Mouse (Mus musculus): ENCODE measurements at regions not wholly inside any gene's neighbourhood (a gene's known extent, or its start where the extent isn't known, plus 50 kb on each side); places are given as distances from the start of the nearest gene placed in this dataset.
"Not testable (repeated sequence)": the region's sequence is repeated elsewhere in the genome, so short reads cannot be mapped to it uniquely, and the experiment has no call there.

GRCm38 (mm10) chr10:96285407-96286093, 149.1 kb downstream of the Gm5426 start:
- H3K9me3 ChIP-seq, result no peaks in the 10 kb centered on the region
- no peak for ATAC-seq (ENCODE audit: insufficient number of reproducible peaks, insufficient read depth, low FRiP score, low TSS enrichment)
- no peak overlapping the region for H3K4me3 ChIP-seq

DNA sequence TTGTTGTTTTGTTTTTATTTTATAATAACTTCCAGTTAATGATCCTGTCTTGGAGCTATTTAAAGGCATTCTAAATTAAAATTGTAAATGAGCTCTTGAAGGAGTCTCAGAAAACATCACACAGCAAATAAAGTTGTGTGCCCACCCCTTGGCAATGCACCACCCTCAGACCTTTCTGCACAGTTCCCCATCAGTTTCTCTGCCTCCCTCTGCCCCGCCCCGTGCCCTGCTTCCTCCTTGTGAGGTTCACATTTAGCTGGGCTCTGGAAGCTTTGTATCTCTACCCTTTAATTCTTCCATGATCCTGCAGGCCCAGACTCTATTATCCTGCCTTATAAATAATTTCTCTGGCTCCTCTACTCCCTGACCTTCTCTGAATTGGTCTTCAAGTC, 149.7 kb downstream of the Gm5426 start:
- Histone ChIP-seq H3K9me3 (no peaks in the 10 kb centered on the region), H3K27me3 (no peaks in the 10 kb centered on the region), H3K4me3 (no peak overlapping the region), H3K36me3 (no peaks in the 10 kb centered on the region), H3K4me1 (no peaks in the 10 kb centered on the region), H3K9ac (no peak overlapping the region), H3K4me2 (replicated peaks) (no peak overlapping the region), H3K27ac (no peak overlapping the region)
- no peak for ATAC-seq (ENCODE audit: insufficient number of reproducible peaks, insufficient read depth, low FRiP score, low TSS enrichment)
- WGBS, result 71% methylated on average over 2 of the region's 2 CpGs

More at GRCm38 (mm10) chr10:96285407-96286093, 149.1 kb downstream of the Gm5426 start:
- Histone ChIP-seq H3K36me3 (no peaks in the 10 kb centered on the region), H3K4me2 (replicated peaks) (no peak overlapping the region), H3K9ac (no peak overlapping the region), H3K4me1 (no peaks in the 10 kb centered on the region), H3K27me3 (no peaks in the 10 kb centered on the region), H3K27ac (no peak overlapping the region)
- WGBS, result 76% methylated on average over 10 of the region's 10 CpGs

DNA sequence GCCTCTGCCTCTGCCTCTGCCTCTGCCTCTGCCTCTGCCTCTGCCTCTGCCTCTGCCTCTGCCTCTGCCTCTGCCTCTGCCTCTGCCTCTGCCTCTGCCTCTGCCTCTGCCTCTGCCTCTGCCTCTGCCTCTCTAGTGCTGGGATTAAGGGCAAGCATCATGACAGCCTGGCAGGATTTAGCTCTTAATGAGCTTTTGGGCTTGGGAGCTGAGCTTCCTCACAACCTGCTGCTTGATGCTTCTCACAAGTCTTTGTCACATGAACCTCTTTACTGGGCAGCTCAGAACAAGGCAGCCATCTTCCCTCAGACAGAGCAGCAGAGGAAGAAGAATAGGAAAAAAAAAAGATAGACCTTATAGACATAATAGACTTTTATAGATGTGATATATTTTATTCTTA, 152.6 kb downstream of the Gm5426 start:
- H3K9ac ChIP-seq; H3K9me3 ChIP-seq; H3K4me1 ChIP-seq; H3K27me3 ChIP-seq; H3K4me2 ChIP-seq (replicated peaks); H3K36me3 ChIP-seq; H3K4me3 ChIP-seq; H3K27ac ChIP-seq; ATAC-seq (ENCODE audit: insufficient number of reproducible peaks, insufficient read depth, low FRiP score, low TSS enrichment): not testable (repeated sequence)

DNA sequence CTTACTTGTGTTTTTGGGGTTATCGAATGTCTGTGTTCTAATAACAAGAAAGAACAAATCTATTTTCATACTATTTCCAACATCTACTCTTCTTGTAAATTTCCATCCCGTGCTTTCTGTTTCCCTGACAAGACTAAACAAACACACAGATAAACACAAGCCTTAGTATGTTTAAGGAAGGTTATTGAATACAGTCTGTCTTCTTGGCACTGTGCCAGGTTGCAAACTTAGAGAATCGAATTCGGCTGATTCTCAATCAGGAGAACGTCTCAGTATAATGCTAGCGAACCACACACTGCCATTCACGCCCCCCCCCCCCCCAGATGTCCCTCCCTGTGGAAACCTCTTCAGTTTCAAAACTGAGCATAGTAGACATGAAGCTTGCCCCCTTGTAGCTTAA, 157.2 kb downstream of the Gm5426 start:
- Histone ChIP-seq H3K36me3 (no peaks in the 10 kb centered on the region), H3K27ac (no peak overlapping the region), H3K4me1 (peaks cover 9% of the 10 kb centered on the region; the same call in 1 of the 2 replicates), H3K9me3 (no peaks in the 10 kb centered on the region), H3K27me3 (no peaks in the 10 kb centered on the region), H3K4me3 (no peak overlapping the region), H3K4me2 (replicated peaks) (no peak overlapping the region), H3K9ac (no peak overlapping the region)
- 48% methylated on average over 7 of the region's 7 CpGs for WGBS
- ATAC-seq (ENCODE audit: insufficient number of reproducible peaks, insufficient read depth, low FRiP score, low TSS enrichment), result no peak

DNA sequence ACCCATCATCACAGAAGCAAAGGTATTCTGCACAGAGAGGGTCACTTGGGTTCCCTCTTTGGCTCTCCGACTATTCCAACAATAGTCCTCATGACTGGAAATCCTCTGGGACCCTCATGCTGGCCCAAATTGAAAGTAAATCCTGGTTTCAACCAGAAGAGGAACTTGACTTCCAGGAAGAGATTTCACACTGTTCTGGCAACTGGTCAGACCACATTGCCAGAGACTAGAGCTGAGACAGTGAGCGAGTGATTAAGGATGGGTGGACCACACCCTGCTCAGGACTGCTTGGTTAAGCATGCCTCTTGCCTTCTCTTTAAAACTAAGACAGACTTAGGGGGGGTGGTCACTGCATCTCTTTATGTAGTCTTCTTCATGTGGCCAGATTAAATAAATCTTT, 158.3 kb downstream of the Gm5426 start:
- no peak overlapping the region for H3K4me3 ChIP-seq
- no peaks in the 10 kb centered on the region for H3K9me3 ChIP-seq
- H3K27ac ChIP-seq, result peak overlapping the region; percentile 57; the same call in 1 of the 2 replicates
- H3K4me1 ChIP-seq, result peaks cover 9% of the 10 kb centered on the region; the same call in 1 of the 2 replicates
- H3K9ac ChIP-seq, result no peak overlapping the region
- no peaks in the 10 kb centered on the region for H3K27me3 ChIP-seq
- WGBS, result 81% methylated on average over 2 of the region's 2 CpGs
- no peak for ATAC-seq (ENCODE audit: insufficient number of reproducible peaks, insufficient read depth, low FRiP score, low TSS enrichment)
- no peaks in the 10 kb centered on the region for H3K36me3 ChIP-seq
- no peak overlapping the region for H3K4me2 ChIP-seq (replicated peaks)

- no peaks in the 10 kb centered on the region for H3K36me3 ChIP-seq
- no peak overlapping the region for H3K9ac ChIP-seq
- 86% methylated on average over 4 of the region's 4 CpGs for WGBS
Observed at GRCm38 (mm10) chr10:96297658-96298057, 161.3 kb downstream of the Gm5426 start.

GRCm38 (mm10) chr10:96298566-96298965, 162.2 kb downstream of the Gm5426 start:
- whole genome bisulfite sequencing, result 79% methylated on average over 5 of the region's 5 CpGs
- no peak for ATAC-seq (ENCODE audit: insufficient number of reproducible peaks, insufficient read depth, low FRiP score, low TSS enrichment)
- no peak overlapping the region for H3K27ac ChIP-seq
- H3K9me3 ChIP-seq, result no peaks in the 10 kb centered on the region
- H3K4me2 ChIP-seq (replicated peaks), result no peak overlapping the region
- no peaks in the 10 kb centered on the region for H3K27me3 ChIP-seq
- H3K4me3 ChIP-seq, result no peak overlapping the region
- peaks cover 9% of the 10 kb centered on the region; the same call in 1 of the 2 replicates for H3K4me1 ChIP-seq
- H3K36me3 ChIP-seq, result no peaks in the 10 kb centered on the region
- H3K9ac ChIP-seq, result no peak overlapping the region

More at GRCm38 (mm10) chr10:96297658-96298057, 161.3 kb downstream of the Gm5426 start:
- no peak overlapping the region for H3K4me3 ChIP-seq
- H3K27me3 ChIP-seq, result no peaks in the 10 kb centered on the region
- H3K4me2 ChIP-seq (replicated peaks), result no peak overlapping the region
- peaks cover 9% of the 10 kb centered on the region; the same call in 1 of the 2 replicates for H3K4me1 ChIP-seq
- H3K27ac ChIP-seq, result no peak overlapping the region
- ATAC-seq (ENCODE audit: insufficient number of reproducible peaks, insufficient read depth, low FRiP score, low TSS enrichment), result no peak
- H3K9me3 ChIP-seq, result no peaks in the 10 kb centered on the region

DNA sequence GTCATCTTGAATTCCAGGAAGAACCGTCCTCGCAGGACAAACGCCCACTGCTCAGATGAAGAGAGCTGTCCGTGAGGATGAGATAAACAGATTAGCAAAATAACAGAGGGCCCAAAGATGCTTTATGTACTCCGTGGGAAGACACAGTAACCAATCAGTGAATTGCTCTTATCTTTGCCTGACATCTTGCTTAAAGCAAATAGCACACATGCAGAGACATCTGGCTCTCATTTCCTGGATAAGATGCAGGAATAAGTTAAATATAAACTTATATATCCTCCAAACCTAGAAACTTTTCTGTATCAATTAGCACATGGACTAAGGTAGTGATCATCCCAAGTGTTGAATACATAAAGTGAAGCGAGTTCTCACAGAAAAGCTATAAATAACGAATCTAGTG, 169.3 kb downstream of the Gm5426 start:
- Histone ChIP-seq H3K4me1 (peaks cover 4% of the 10 kb centered on the region), H3K9me3 (no peaks in the 10 kb centered on the region), H3K27ac (peak overlapping the region; percentile 26; the same call in 1 of the 2 replicates), H3K27me3 (no peaks in the 10 kb centered on the region), H3K4me3 (no peak overlapping the region), H3K36me3 (no peaks in the 10 kb centered on the region), H3K4me2 (replicated peaks) (no peak overlapping the region), H3K9ac (no peak overlapping the region)
- WGBS, result 50% methylated on average over 7 of the region's 7 CpGs
- ATAC-seq (ENCODE audit: insufficient number of reproducible peaks, insufficient read depth, low FRiP score, low TSS enrichment), result no peak

DNA sequence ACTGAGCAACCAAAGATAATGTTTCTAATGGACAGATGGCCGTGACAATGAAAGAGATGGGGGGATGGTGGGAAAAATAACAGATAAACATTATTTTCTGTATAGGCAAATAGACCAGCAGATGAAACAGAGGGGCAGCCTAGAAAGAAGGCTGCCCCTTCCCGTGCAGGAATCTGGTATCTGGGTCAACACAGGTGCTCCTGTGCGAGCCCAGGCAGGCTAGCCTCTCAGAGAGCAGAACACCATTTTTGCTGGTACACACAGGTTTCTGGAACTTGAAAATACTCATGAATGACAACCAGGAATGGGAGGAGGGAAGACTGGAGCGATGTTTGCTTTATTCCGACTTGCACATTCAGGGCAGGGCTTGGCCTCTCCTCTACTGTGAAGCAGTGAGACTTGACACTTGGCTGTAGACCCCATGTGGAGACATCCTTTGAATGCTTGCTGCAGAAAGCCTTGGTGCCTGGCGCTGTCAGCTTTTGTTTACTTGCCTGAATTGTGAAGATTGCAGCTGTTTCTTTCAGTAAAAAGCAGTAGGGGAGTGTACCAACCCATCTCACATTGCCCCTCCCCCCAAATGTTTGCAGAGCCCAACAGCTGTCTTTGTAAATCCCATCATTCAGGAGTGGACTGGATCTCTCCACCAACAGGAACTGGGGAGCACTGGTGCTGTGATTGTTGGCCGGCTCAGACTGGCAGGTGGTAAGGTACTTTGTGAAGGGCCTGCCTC, 172.5 kb downstream of the Gm5426 start:
- Histone ChIP-seq H3K4me2 (replicated peaks) (no peak overlapping the region), H3K27ac (peak overlapping the region; percentile 37; the same call in 1 of the 2 replicates), H3K9me3 (peaks cover 5% of the 10 kb centered on the region), H3K4me3 (no peak overlapping the region), H3K9ac (no peak overlapping the region), H3K4me1 (peaks cover 4% of the 10 kb centered on the region), H3K27me3 (no peaks in the 10 kb centered on the region), H3K36me3 (no peaks in the 10 kb centered on the region)
- WGBS, result 24% methylated on average over 7 of the region's 7 CpGs
- ATAC-seq (ENCODE audit: insufficient number of reproducible peaks, insufficient read depth, low FRiP score, low TSS enrichment), result peak; percentile 75

GRCm38 (mm10) chr10:96309766-96310165, 173.4 kb downstream of the Gm5426 start:
- no peak for ATAC-seq (ENCODE audit: insufficient number of reproducible peaks, insufficient read depth, low FRiP score, low TSS enrichment)
- Histone ChIP-seq H3K4me3 (no peak overlapping the region), H3K27ac (peak overlapping the region; percentile 37; the same call in 1 of the 2 replicates), H3K4me1 (peaks cover 4% of the 10 kb centered on the region), H3K36me3 (no peaks in the 10 kb centered on the region), H3K27me3 (no peaks in the 10 kb centered on the region), H3K9me3 (peaks cover 5% of the 10 kb centered on the region), H3K4me2 (replicated peaks) (no peak overlapping the region), H3K9ac (no peak overlapping the region)
- 83% methylated on average over 4 of the region's 4 CpGs for WGBS

GRCm38 (mm10) chr10:96325297-96325696, 188.9 kb downstream of the Gm5426 start:
- Histone ChIP-seq H3K27me3 (no peaks in the 10 kb centered on the region), H3K36me3 (no peaks in the 10 kb centered on the region), H3K9me3 (no peaks in the 10 kb centered on the region), H3K4me2 (replicated peaks) (no peak overlapping the region), H3K27ac (no peak overlapping the region), H3K4me3 (no peak overlapping the region), H3K4me1 (no peaks in the 10 kb centered on the region), H3K9ac (no peak overlapping the region)
- WGBS, result 80% methylated on average over 1 of the region's 1 CpGs
- no peak for ATAC-seq (ENCODE audit: insufficient number of reproducible peaks, insufficient read depth, low FRiP score, low TSS enrichment)
